Mouse (Mus musculus): ENCODE measurements around the gene Camta1.

Camta1 gene

DNA sequence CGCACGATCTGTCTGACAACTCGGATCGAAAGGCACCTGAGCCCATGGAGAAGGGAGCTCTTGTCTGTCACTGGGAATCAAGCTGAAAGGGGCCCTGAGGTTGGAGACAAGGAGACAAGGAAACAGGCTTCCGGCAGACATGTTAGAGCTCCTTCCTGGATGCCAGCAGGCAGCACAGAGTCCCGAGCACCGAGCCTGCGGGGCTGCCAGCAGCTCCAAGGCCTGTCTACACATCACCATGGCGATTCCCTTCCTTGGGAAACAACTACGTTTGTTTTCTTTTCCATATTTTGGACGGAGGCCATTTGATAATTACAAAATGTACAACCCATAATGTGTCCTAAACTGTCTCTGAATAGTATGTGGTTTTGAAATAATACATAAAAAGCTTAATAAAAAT, 122.8 kb downstream of the Camta1 start:
- DNase-seq (ENCODE audit: low spot score), result no peak

GRCm38 (mm10) chr4:151738280-151738679, 123.4 kb downstream of the Camta1 start:
- DNase-seq (ENCODE audit: low spot score), result no peak

DNA sequence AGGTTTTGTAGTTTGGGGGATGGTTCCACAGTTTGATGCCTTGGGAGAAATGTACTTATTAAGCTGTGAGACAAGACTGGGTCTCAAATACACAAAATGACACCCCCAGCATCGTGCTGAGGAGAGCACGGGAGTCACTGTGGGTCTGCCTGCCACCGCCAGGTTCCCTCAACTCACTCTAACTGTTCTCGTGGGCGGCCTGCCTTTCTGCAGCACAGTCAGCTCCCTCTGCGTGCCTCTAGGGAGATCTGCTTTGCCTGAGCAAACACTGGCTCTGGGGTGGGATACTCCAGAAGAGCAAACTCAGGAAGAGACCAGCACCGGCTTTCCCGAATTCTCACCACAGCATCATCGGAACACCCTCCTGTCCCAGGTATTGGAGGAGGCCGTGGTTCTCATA, 129.0 kb downstream of the Camta1 start:
- no peak for DNase-seq (ENCODE audit: low spot score)

GRCm38 (mm10) chr4:151730037-151730759, 131.5 kb downstream of the Camta1 start:
- DNase-seq (ENCODE audit: low spot score), result no peak

DNA sequence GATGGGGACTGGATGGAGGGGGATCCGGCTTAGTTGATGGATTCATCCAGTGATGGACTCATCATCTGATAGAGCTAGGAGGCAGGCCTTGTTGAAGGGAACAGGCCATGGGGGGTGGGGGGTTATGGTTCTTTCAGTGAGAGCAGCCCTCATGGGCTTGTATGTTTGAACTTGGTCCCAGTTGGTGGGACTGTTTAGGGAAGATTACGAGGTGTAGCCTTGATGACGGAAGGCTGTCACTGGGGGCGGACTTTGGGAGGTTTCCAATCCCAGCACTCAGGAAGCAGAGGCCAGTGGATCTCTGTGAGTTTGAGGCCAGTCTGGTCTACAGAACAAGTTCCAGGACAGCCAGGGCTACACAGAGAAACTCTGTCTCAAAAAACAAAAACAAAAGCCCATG, 132.6 kb downstream of the Camta1 start:
- no peak for DNase-seq (ENCODE audit: low spot score)

GRCm38 (mm10) chr4:151728391-151729065, 133.1 kb downstream of the Camta1 start:
- DNase-seq (ENCODE audit: low spot score), result no peak

GRCm38 (mm10) chr4:151726396-151726795, 135.3 kb downstream of the Camta1 start:
- no peak for DNase-seq (ENCODE audit: low spot score)

GRCm38 (mm10) chr4:151724897-151725296, 136.8 kb downstream of the Camta1 start:
- no peak for DNase-seq (ENCODE audit: low spot score)

DNA sequence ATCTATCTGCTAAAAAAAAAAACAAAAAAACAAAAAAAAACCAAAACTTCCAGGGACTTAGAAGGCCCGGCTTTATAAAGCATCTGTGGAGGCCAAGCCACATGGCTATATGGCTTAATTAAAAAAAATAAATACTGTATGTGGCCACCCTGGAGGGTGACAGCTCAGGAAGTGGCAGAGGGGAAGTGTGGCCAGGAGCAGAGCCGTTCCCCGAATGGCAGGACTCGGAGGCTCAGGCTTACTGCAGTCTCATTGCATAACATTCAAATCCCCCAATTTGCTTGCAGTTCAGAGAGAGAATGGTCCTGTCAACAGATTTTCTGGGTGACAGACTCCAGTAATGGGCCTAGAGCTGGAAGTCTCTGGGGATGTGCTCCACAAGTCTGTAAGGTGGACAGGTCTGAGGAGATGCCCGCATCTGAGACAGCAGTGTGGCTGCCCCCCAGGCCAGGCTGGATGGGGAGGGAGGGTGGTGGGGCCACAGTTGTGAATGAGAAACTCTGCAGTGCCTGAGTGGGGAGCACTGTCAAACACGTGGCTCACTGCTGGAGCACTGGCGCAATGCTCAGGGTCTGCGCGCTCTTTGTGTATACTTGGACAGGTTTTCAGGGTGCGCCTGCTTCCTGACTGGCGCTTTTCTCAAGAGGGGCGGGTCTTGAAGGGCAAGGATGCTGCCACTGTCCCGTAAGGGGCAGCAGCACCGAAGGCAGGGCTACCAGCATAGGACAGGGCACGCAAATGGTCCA, 140.8 kb downstream of the Camta1 start:
- DNase-seq (ENCODE audit: low spot score), result no peak

GRCm38 (mm10) chr4:151718866-151719475, 142.7 kb downstream of the Camta1 start:
- no peak for DNase-seq (ENCODE audit: low spot score)

GRCm38 (mm10) chr4:151717864-151718263, 143.8 kb downstream of the Camta1 start:
- DNase-seq (ENCODE audit: low spot score), result no peak

DNA sequence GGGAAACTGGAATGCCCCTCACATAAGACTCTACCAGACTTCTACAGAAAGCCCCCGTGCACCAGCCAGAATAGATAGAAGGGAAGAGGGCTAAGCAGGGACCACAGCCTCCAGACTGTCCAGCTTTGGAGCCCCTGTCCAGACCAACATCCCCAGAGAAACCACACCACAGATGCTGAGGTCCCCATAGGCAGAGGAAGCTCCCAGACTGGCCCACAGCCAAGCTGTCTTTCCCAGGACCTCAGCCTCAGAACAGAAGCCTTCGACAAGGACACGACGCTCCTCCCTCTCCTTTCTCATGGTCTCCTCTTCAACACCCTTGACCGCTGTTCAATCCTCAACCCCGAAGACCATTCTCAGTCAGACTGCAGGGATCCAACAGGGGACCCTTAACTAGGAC, 148.0 kb downstream of the Camta1 start:
- DNase-seq (ENCODE audit: low spot score), result no peak

GRCm38 (mm10) chr4:151711406-151711805, 150.3 kb downstream of the Camta1 start:
- no peak for DNase-seq (ENCODE audit: low spot score)

DNA sequence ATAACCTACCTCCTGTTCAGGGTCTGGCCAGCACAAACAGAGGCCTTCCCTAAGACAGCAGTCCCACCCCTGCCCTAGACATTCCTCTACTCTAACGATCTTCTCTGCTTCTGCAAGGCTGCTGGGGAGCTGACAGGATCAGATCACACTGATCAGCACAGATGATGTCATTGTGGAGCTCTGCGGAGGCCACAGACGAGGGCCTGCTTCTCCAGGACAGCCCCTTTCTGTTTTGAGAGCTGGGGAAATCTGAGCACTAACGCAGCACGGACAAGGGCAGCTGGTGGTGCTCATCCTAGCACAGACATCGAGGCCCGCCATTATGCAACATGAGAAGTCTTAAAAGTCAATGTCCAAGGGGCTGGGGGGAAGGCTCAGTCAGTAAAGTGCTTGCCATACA, 151.2 kb downstream of the Camta1 start:
- no peak for DNase-seq (ENCODE audit: low spot score)

- DNase-seq (ENCODE audit: low spot score), result no peak
Measured at GRCm38 (mm10) chr4:151709269-151709668, 152.4 kb downstream of the Camta1 start.

DNA sequence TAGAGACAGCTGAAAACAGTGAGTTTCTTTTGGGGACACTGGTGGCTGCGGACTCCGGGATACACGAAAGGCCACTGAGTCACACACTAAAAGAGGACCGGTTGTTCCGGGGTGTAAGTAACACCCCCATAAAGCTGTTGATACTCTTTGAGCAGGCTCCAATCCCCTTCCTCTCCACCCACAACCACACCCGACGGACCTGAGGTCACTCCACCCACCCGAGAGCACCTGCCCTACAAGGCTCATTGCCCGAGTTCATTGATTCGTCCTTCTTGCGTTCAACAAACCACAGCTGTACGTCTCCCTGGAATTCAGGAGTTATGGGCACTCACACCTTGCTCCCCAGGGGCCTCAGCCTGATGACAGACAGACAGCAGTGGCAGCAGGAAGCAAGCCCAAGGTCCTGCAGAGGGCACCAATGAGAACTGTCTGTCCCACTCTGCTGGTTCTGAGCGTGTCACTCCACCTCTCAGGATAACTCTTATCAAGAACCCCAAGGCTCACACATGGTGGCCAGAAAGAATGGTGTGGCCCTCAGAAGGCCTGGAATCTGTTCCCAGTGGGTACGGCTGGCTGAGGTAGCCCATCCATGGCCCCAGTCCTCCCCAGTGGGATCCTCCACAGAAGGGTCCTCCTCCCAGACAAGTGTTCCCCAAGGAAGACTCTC, 158.5 kb downstream of the Camta1 start:
- DNase-seq (ENCODE audit: low spot score), result no peak

- no peak for DNase-seq (ENCODE audit: low spot score)
Measured at GRCm38 (mm10) chr4:151702463-151702862, 159.2 kb downstream of the Camta1 start.

DNA sequence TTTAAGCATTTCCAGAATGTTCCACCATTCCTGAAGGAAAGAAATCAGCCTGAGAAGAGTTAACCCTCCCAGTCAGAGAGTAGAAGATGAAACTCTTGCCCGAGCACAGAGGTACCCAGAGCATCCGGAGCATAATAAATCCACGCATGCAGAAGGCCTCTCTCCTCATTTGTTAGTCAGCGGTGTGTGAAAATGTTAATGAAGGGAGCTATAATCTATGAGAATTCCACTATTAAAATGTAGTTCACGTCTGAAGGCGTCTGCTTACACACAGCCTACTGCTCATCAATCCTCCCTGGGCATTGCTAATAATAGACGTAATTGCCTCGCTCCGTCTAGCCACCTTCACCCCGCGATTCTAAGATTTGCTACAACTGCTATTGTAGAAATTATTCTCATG, 165.7 kb downstream of the Camta1 start:
- DNase-seq (ENCODE audit: low spot score), result no peak

DNA sequence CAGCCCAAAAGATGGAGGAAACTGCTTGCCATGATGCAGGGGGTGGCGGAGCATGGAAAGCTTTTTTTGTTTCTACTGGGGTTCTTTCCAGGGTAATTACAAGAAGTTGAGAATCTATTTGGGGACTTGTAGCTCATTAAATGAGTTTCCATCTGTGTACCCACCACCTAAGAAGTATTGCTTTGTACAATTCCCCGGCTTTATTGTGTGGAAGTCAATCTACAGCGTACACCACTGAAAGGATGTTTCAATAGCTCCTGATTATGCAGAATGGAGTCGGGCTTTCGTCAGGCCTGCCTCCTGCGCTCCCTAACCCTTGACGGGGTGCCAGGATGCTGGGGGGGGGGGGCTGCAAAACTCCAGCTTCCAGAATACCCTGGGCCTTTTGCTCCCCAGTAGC, 167.1 kb downstream of the Camta1 start:
- DNase-seq (ENCODE audit: low spot score), result no peak

- DNase-seq (ENCODE audit: low spot score), result no peak
Measured at GRCm38 (mm10) chr4:151694047-151694446, 167.6 kb downstream of the Camta1 start.

DNA sequence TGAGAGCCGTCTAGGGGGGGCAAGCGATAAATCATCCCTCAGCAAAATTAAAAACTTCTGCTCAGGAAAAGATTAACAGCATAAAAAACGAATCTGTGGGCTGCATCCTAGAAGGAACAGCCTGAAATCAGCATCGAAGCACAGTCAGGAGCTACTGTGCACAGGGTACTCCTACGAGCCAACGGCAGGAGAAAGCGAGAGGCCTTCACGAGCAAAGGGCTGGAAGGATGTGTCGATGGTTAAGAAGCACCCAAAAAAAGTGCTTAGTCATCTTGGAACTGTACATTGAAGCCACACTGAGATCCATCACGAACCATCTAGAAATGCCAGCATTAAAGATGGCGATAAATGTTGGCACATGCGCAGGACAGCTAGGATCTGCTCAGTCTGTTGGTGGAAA, 171.6 kb downstream of the Camta1 start:
- no peak for DNase-seq (ENCODE audit: low spot score)

- no peak for DNase-seq (ENCODE audit: low spot score)
Measured at GRCm38 (mm10) chr4:151688206-151688605, 173.5 kb downstream of the Camta1 start.

Data from left cerebral cortex, adult 11 months (tissue).